Mouse (Mus musculus) myocyte (in vitro differentiated cells): ENCODE measurements around the gene Timm8a2.

Experiments used
- POLR2A ChIP-seq: IDR thresholded peaks from one replicate; pipeline ENCODE4 v1.6.1; 2011; ENCODE audit warnings: low read depth, mild to moderate bottlenecking, control low read depth, moderate library complexity; ENCODE audit not compliant: insufficient read length
- POLR2AphosphoS2 ChIP-seq: IDR thresholded peaks from one replicate; pipeline ENCODE4 v1.6.1; 2011; ENCODE audit warnings: low read depth, control low read depth; ENCODE audit not compliant: insufficient read length

DNA sequence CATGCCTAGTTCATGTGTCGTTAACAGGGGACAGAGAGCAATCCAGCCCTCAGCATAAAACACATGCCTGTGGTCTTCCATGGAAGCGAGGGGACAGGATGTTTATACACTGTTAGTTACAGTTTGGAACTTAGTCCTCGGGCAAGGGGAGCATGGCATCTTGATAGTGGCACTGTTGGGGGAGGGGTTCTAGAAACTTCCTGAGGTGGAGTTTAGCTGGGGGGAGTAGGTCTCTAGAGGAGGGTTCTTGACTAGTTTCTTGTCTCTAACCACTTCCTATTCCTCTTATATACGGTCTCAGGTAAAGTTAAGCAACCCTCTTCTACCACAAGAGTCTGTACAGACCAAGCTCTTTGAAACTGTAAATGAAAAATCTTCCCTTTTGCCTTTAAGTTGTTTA is 31.8 kb downstream of the Timm8a2 start:
- no peak for TF ChIP-seq POLR2A
- no peak for TF ChIP-seq POLR2AphosphoS2
